Mouse (Mus musculus): ENCODE data around the gene Fam124b. TPM values are rescaled to one million over a fixed set of nuclear protein-coding genes. Genes with fewer than 3 reads are reported as not detected.

The Fam124b gene
- polyA plus RNA-seq (2012; rRNA removed; ENCODE audit: low replicate concordance) = 0.26 and 0.27 TPM in 2 replicates

DNA sequence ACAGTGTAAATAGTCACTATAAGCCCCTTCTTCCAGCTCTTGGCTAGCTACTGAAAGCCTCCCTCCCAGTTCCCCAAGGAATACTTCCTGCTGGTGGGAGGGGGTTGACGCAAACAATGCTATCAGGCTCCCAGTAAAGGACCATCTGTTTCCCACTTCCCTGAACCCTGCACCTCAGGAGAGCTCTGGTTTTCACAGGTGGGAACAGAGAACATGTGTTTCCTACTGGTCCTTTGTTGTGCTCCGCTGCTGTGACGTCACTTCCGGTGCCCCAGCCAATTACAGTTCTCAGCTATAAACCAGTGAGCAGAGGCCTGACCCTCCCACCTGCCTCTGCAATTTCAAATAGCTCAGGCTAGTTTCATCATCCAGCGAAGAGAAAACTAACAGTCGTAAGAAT is at the start of gene Fam124b:
Fam124b (minus strand) TSS at position 206 of the 400 bp plus-strand sequence.

Other genes with a start within 250 kb of the Fam124b start
- 5.8 and 20.8 TPM in 2 replicates for gene Cul3, start 122.0 kb upstream of the Fam124b start, polyA plus RNA-seq (2012; rRNA removed; ENCODE audit: low replicate concordance)
- gene Gm45261, start 243.0 kb upstream of the Fam124b start, polyA plus RNA-seq (2012; rRNA removed; ENCODE audit: low replicate concordance) = not detected in 2 replicates